Mouse (Mus musculus): Measurements from ENCODE around the gene Sh2b2. TPM values are rescaled to one million over a fixed set of nuclear protein-coding genes. Genes with fewer than 3 reads are reported as not detected.
A peak's percentile ranks its signal among the peaks of the same experiment; 100 is the strongest.

The Sh2b2 gene
- polyA plus RNA-seq, 1 experiment, result 8.7 TPM

GRCm38 (mm10) chr5:136285106-136285505, 38.8 kb upstream of the Sh2b2 start:
- WGBS, result 89% methylated on average over 7 of the region's 7 CpGs

GRCm38 (mm10) chr5:136281351-136281750, 35.0 kb upstream of the Sh2b2 start:
- no peaks in the 10 kb centered on the region for H3K27me3 ChIP-seq (replicated peaks; ENCODE audit: control insufficient read depth, insufficient read depth, low read length)
- peak; percentile 17 for DNase-seq
- H3K4me3 ChIP-seq (ENCODE audit: insufficient read depth, low read depth, low read length), result no peak overlapping the region
- no peak overlapping the region for H3K27ac ChIP-seq (ENCODE audit: insufficient read depth, low read depth, low read length)
- 65% methylated on average over 6 of the region's 6 CpGs for WGBS
- no peak for TF ChIP-seq POLR2A (IDR thresholded peaks at IDR 0.05; ENCODE audit: low read depth, low read length)
- TF ChIP-seq CTCF (conservative IDR thresholded peaks at IDR 0.05; ENCODE audit: insufficient read depth, insufficient read length, low read depth, low read length), result peak; percentile 45
- H3K4me1 ChIP-seq (ENCODE audit: control insufficient read depth, insufficient read depth, low read length), result no peaks in the 10 kb centered on the region
- H3K36me3 ChIP-seq (ENCODE audit: control insufficient read depth, insufficient read depth, low read length), result peaks cover 4% of the 10 kb centered on the region; the same call in 1 of the 2 replicates

More at GRCm38 (mm10) chr5:136285106-136285505, 38.8 kb upstream of the Sh2b2 start:
- no peak overlapping the region for H3K27ac ChIP-seq (ENCODE audit: insufficient read depth, low read depth, low read length)
- H3K36me3 ChIP-seq (ENCODE audit: control insufficient read depth, insufficient read depth, low read length), result no peaks in the 10 kb centered on the region
- H3K4me1 ChIP-seq (ENCODE audit: control insufficient read depth, insufficient read depth, low read length), result no peaks in the 10 kb centered on the region
- no peaks in the 10 kb centered on the region for H3K27me3 ChIP-seq (replicated peaks; ENCODE audit: control insufficient read depth, insufficient read depth, low read length)
- TF ChIP-seq CTCF (conservative IDR thresholded peaks at IDR 0.05; ENCODE audit: insufficient read depth, insufficient read length, low read depth, low read length) (no peak), POLR2A (IDR thresholded peaks at IDR 0.05; ENCODE audit: low read depth, low read length) (no peak)
- no peak for DNase-seq
- H3K4me3 ChIP-seq (ENCODE audit: insufficient read depth, low read depth, low read length), result no peak overlapping the region

DNA sequence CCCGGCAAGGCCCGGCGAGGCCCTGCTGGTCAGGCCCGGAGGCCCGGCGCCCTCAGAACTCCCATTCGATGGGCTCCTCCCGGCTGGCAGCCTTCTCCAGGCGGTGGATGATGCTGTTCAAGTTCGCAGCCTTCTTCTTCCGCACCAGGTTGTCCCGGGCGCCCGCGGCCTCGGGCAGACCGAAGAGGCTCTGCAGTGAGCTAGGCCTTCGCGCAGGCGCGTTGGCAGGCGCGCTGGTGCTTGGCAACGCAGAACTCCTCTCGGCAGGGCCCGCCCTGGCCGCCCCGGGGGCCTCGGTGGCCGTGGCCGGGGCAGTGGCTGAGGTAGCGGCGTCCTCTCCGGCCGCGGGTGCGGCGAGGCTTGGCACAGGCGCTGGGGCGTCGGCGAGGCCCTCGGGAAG, 28.4 kb upstream of the Sh2b2 start:
- Histone ChIP-seq H3K27me3 (replicated peaks; ENCODE audit: control insufficient read depth, insufficient read depth, low read length) (no peaks in the 10 kb centered on the region), H3K4me1 (ENCODE audit: control insufficient read depth, insufficient read depth, low read length) (no peaks in the 10 kb centered on the region), H3K36me3 (ENCODE audit: control insufficient read depth, insufficient read depth, low read length) (peaks cover 10% of the 10 kb centered on the region), H3K27ac (ENCODE audit: insufficient read depth, low read depth, low read length) (no peak overlapping the region), H3K4me3 (ENCODE audit: insufficient read depth, low read depth, low read length) (no peak overlapping the region)
- no peak for TF ChIP-seq CTCF (conservative IDR thresholded peaks at IDR 0.05; ENCODE audit: insufficient read depth, insufficient read length, low read depth, low read length)
- no peak for TF ChIP-seq POLR2A (IDR thresholded peaks at IDR 0.05; ENCODE audit: low read depth, low read length)
- 89% methylated on average over 43 of the region's 43 CpGs for WGBS
- no peak for DNase-seq

DNA sequence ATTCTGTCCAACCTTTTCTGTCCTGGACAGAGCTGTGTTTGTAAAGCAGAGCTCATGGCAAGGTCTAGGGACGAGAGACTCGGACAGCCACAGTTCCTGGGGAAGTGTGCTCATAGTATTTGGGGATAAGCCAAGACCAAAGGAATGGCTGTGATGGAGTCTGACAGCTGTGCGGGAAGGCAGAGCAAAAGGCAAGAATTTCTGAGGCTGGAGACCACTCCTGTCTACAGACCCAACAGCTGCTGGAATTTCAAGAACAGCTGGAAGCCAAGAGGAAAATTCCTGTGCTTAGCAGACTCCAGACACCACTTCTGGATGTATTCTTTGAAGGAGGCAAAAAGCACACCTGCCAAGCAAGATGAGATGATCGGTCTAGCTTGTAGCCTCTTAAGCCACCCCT, 23.6 kb upstream of the Sh2b2 start:
- 67% methylated on average over 4 of the region's 4 CpGs for WGBS
- H3K4me3 ChIP-seq (ENCODE audit: insufficient read depth, low read depth, low read length), result no peak overlapping the region
- H3K27ac ChIP-seq (ENCODE audit: insufficient read depth, low read depth, low read length), result no peak overlapping the region
- H3K36me3 ChIP-seq (ENCODE audit: control insufficient read depth, insufficient read depth, low read length), result peaks cover 5% of the 10 kb centered on the region
- no peaks in the 10 kb centered on the region for H3K4me1 ChIP-seq (ENCODE audit: control insufficient read depth, insufficient read depth, low read length)
- no peak for DNase-seq
- no peak for TF ChIP-seq CTCF (conservative IDR thresholded peaks at IDR 0.05; ENCODE audit: insufficient read depth, insufficient read length, low read depth, low read length)
- TF ChIP-seq POLR2A (IDR thresholded peaks at IDR 0.05; ENCODE audit: low read depth, low read length), result no peak
- H3K27me3 ChIP-seq (replicated peaks; ENCODE audit: control insufficient read depth, insufficient read depth, low read length), result no peaks in the 10 kb centered on the region

- Histone ChIP-seq H3K4me3 (ENCODE audit: insufficient read depth, low read depth, low read length) (no peak overlapping the region), H3K36me3 (ENCODE audit: control insufficient read depth, insufficient read depth, low read length) (no peaks in the 10 kb centered on the region), H3K27ac (ENCODE audit: insufficient read depth, low read depth, low read length) (no peak overlapping the region), H3K27me3 (replicated peaks; ENCODE audit: control insufficient read depth, insufficient read depth, low read length) (no peaks in the 10 kb centered on the region), H3K4me1 (ENCODE audit: control insufficient read depth, insufficient read depth, low read length) (no peaks in the 10 kb centered on the region)
- DNase-seq, result no peak
- 84% methylated on average over 7 of the region's 7 CpGs for WGBS
- TF ChIP-seq POLR2A (IDR thresholded peaks at IDR 0.05; ENCODE audit: low read depth, low read length) (no peak), CTCF (conservative IDR thresholded peaks at IDR 0.05; ENCODE audit: insufficient read depth, insufficient read length, low read depth, low read length) (no peak)
Observed at GRCm38 (mm10) chr5:136266077-136266476, 19.7 kb upstream of the Sh2b2 start.

GRCm38 (mm10) chr5:136263342-136263741, 17.0 kb upstream of the Sh2b2 start:
- Histone ChIP-seq H3K27me3 (replicated peaks; ENCODE audit: control insufficient read depth, insufficient read depth, low read length) (no peaks in the 10 kb centered on the region), H3K36me3 (ENCODE audit: control insufficient read depth, insufficient read depth, low read length) (no peaks in the 10 kb centered on the region), H3K27ac (ENCODE audit: insufficient read depth, low read depth, low read length) (no peak overlapping the region), H3K4me1 (ENCODE audit: control insufficient read depth, insufficient read depth, low read length) (no peaks in the 10 kb centered on the region), H3K4me3 (ENCODE audit: insufficient read depth, low read depth, low read length) (no peak overlapping the region)
- DNase-seq, result no peak
- 86% methylated on average over 4 of the region's 4 CpGs for WGBS
- TF ChIP-seq CTCF (conservative IDR thresholded peaks at IDR 0.05; ENCODE audit: insufficient read depth, insufficient read length, low read depth, low read length) (no peak), POLR2A (IDR thresholded peaks at IDR 0.05; ENCODE audit: low read depth, low read length) (no peak)

DNA sequence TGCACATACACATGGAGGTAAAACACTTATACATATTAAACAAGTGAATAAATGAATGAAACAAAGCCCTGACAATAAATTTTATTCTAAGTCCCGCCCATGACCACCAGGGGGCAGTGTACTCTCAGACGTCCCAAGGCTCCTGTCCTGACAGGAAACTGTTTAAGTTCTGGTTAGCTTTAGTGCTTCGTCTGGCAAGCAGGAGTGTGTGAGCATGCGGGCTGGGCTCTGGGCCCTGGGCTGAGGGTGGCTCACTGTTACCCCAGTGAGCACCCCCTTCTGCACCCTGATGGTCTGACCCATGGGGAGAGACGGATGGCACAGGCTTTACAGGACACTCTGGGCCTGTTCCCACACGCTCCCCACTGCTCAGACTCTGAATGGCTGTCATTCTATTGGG, 12.6 kb upstream of the Sh2b2 start:
- peak; percentile 59 for DNase-seq
- H3K27ac ChIP-seq (ENCODE audit: insufficient read depth, low read depth, low read length), result no peak overlapping the region
- TF ChIP-seq POLR2A (IDR thresholded peaks at IDR 0.05; ENCODE audit: low read depth, low read length) (no peak), CTCF (conservative IDR thresholded peaks at IDR 0.05; ENCODE audit: insufficient read depth, insufficient read length, low read depth, low read length) (peak; percentile 77)
- H3K4me1 ChIP-seq (ENCODE audit: control insufficient read depth, insufficient read depth, low read length), result no peaks in the 10 kb centered on the region
- 31% methylated on average over 6 of the region's 6 CpGs for WGBS
- no peaks in the 10 kb centered on the region for H3K27me3 ChIP-seq (replicated peaks; ENCODE audit: control insufficient read depth, insufficient read depth, low read length)
- H3K36me3 ChIP-seq (ENCODE audit: control insufficient read depth, insufficient read depth, low read length), result no peaks in the 10 kb centered on the region; the same call in 1 of the 2 replicates
- H3K4me3 ChIP-seq (ENCODE audit: insufficient read depth, low read depth, low read length), result no peak overlapping the region

Measured in kidney, adult 2 months (tissue).